Mouse (Mus musculus): Measurements from ENCODE around the gene 4930524J08Rik. TPM values are rescaled to one million over a fixed set of nuclear protein-coding genes. Genes with fewer than 3 reads are reported as not detected.
A peak's percentile ranks its signal among the peaks of the same experiment; 100 is the strongest.

Gene 4930524J08Rik
- polyA plus RNA-seq, 1 experiment from 2014 or later, result 3.4 TPM

- no peak for DNase-seq (ENCODE audit: low spot score)
- no peaks in the 10 kb centered on the region for H3K36me3 ChIP-seq (ENCODE audit: insufficient read depth, low read length)
- H3K9me3 ChIP-seq (ENCODE audit: low read length), result no peaks in the 10 kb centered on the region
- no peaks in the 10 kb centered on the region for H3K27me3 ChIP-seq (replicated peaks; ENCODE audit: insufficient read depth, low read length)
- no peak overlapping the region for H3K9ac ChIP-seq (replicated peaks; ENCODE audit: low read depth)
- 69% methylated on average over 7 of the region's 7 CpGs for WGBS
- no peaks in the 10 kb centered on the region for H3K4me1 ChIP-seq (ENCODE audit: insufficient read depth, low read depth, low read length)
- no peak for TF ChIP-seq EP300 (IDR thresholded peaks at IDR 0.05)
- no peak for TF ChIP-seq CTCF (IDR thresholded peaks at IDR 0.05)
- no peak overlapping the region for H3K27ac ChIP-seq (ENCODE audit: low read length)
- ATAC-seq, result no peak
- no peak overlapping the region for H3K4me3 ChIP-seq (ENCODE audit: low read depth, low read length)
- H3K4me2 ChIP-seq (replicated peaks; ENCODE audit: low read depth, low read length), result no peak overlapping the region
Measured at GRCm38 (mm10) chr5:100000048-100000447, 21.2 kb downstream of the 4930524J08Rik start.

DNA sequence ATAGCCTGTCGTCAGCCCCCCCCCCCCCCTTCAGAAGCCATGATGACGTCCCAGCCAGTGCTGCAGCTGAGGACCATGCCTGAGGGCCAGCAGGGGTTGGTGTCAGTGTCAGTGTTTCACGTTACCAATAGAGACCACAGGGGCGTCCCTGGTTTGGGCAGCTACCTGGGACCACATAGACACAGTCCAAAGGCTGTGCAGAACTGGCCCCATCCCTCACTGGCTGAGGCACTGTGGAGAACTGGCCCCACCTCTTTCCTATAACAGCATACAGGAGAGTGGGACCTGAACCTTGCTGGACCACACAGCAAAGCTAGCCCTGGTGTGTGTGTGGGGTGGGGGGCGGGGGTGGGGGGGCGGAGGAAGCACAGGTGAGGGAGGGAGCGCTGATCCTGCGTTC lies 21.6 kb downstream of the 4930524J08Rik start:
- no peaks in the 10 kb centered on the region for H3K4me1 ChIP-seq (ENCODE audit: insufficient read depth, low read depth, low read length)
- TF ChIP-seq EP300 (IDR thresholded peaks at IDR 0.05), result no peak
- no peak for TF ChIP-seq CTCF (IDR thresholded peaks at IDR 0.05)
- H3K4me2 ChIP-seq (replicated peaks; ENCODE audit: low read depth, low read length), result no peak overlapping the region
- no peak for ATAC-seq
- H3K9ac ChIP-seq (replicated peaks; ENCODE audit: low read depth), result no peak overlapping the region
- DNase-seq (ENCODE audit: low spot score), result no peak
- no peak overlapping the region for H3K4me3 ChIP-seq (ENCODE audit: low read depth, low read length)
- no peak overlapping the region for H3K27ac ChIP-seq (ENCODE audit: low read length)
- WGBS, result 45% methylated on average over 7 of the region's 8 CpGs
- H3K36me3 ChIP-seq (ENCODE audit: insufficient read depth, low read length), result no peaks in the 10 kb centered on the region
- H3K27me3 ChIP-seq (replicated peaks; ENCODE audit: insufficient read depth, low read length), result no peaks in the 10 kb centered on the region
- H3K9me3 ChIP-seq (ENCODE audit: low read length), result no peaks in the 10 kb centered on the region

DNA sequence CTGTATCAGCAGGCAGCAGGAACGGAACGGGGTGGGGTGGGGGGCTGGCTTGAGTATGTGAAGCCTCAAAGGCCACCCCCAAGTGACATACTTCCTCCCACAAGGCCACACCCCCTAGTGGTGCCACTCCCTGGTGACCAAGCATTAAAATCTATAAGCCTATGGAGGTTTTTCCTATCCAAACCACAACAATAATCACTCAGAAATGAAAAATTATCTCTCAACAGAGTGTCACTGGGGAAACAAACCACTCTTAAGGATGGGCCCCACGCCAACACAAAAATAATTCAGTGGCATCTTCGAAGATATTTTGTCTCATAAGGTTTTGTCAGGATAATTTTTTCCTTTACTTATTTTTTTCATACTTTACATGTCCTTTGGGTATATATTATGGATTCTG lies 25.0 kb downstream of the 4930524J08Rik start:
- Histone ChIP-seq H3K27ac (ENCODE audit: low read length) (no peak overlapping the region), H3K4me3 (ENCODE audit: low read depth, low read length) (no peak overlapping the region), H3K4me2 (replicated peaks; ENCODE audit: low read depth, low read length) (no peak overlapping the region), H3K9me3 (ENCODE audit: low read length) (no peaks in the 10 kb centered on the region), H3K9ac (replicated peaks; ENCODE audit: low read depth) (no peak overlapping the region), H3K36me3 (ENCODE audit: insufficient read depth, low read length) (no peaks in the 10 kb centered on the region), H3K4me1 (ENCODE audit: insufficient read depth, low read depth, low read length) (no peaks in the 10 kb centered on the region), H3K27me3 (replicated peaks; ENCODE audit: insufficient read depth, low read length) (no peaks in the 10 kb centered on the region)
- DNase-seq (ENCODE audit: low spot score), result no peak
- no peak for TF ChIP-seq EP300 (IDR thresholded peaks at IDR 0.05)
- no peak for TF ChIP-seq CTCF (IDR thresholded peaks at IDR 0.05)
- no peak for ATAC-seq
- 66% methylated on average over 4 of the region's 4 CpGs for WGBS

GRCm38 (mm10) chr5:100005431-100005830 lies 26.6 kb downstream of the 4930524J08Rik start:
- no peak overlapping the region for H3K27ac ChIP-seq (ENCODE audit: low read length)
- no peak overlapping the region for H3K4me2 ChIP-seq (replicated peaks; ENCODE audit: low read depth, low read length)
- DNase-seq (ENCODE audit: low spot score) (no peak), ATAC-seq (no peak)
- no peak overlapping the region for H3K4me3 ChIP-seq (ENCODE audit: low read depth, low read length)
- no peaks in the 10 kb centered on the region for H3K36me3 ChIP-seq (ENCODE audit: insufficient read depth, low read length)
- 66% methylated on average over 3 of the region's 3 CpGs for WGBS
- no peaks in the 10 kb centered on the region for H3K4me1 ChIP-seq (ENCODE audit: insufficient read depth, low read depth, low read length)
- TF ChIP-seq EP300 (IDR thresholded peaks at IDR 0.05), result no peak
- no peak for TF ChIP-seq CTCF (IDR thresholded peaks at IDR 0.05)
- no peaks in the 10 kb centered on the region for H3K27me3 ChIP-seq (replicated peaks; ENCODE audit: insufficient read depth, low read length)
- H3K9ac ChIP-seq (replicated peaks; ENCODE audit: low read depth), result no peak overlapping the region
- H3K9me3 ChIP-seq (ENCODE audit: low read length), result no peaks in the 10 kb centered on the region

DNA sequence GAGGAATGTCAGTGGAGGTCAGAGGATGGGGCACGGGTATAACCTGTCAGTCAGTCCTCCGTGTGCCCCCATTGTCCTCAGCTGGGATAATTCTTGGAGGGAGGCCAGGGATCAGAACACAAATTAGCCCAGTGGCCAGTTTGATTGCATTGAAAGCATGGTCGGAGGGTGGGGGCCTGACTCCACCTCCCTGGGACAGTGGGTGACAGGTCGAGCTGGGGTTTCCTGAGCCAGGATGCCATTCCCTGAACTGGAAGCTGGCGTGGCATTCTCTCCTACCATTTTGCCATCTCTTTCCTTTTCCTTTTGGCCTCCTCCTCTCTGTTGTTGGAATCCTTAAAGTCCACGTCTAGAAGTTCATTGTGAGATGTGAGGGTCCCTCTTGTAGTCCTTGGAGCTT lies 27.0 kb downstream of the 4930524J08Rik start:
- Histone ChIP-seq H3K4me2 (replicated peaks; ENCODE audit: low read depth, low read length) (no peak overlapping the region), H3K27me3 (replicated peaks; ENCODE audit: insufficient read depth, low read length) (no peaks in the 10 kb centered on the region), H3K4me3 (ENCODE audit: low read depth, low read length) (no peak overlapping the region), H3K9ac (replicated peaks; ENCODE audit: low read depth) (no peak overlapping the region), H3K9me3 (ENCODE audit: low read length) (no peaks in the 10 kb centered on the region), H3K27ac (ENCODE audit: low read length) (no peak overlapping the region), H3K36me3 (ENCODE audit: insufficient read depth, low read length) (no peaks in the 10 kb centered on the region), H3K4me1 (ENCODE audit: insufficient read depth, low read depth, low read length) (no peaks in the 10 kb centered on the region)
- 67% methylated on average over 6 of the region's 6 CpGs for WGBS
- DNase-seq (ENCODE audit: low spot score) (no peak), ATAC-seq (no peak)
- TF ChIP-seq EP300 (IDR thresholded peaks at IDR 0.05) (no peak), CTCF (IDR thresholded peaks at IDR 0.05) (no peak)

- Histone ChIP-seq H3K4me1 (ENCODE audit: insufficient read depth, low read depth, low read length) (no peaks in the 10 kb centered on the region), H3K9ac (replicated peaks; ENCODE audit: low read depth) (no peak overlapping the region), H3K9me3 (ENCODE audit: low read length) (no peaks in the 10 kb centered on the region), H3K27ac (ENCODE audit: low read length) (no peak overlapping the region), H3K4me3 (ENCODE audit: low read depth, low read length) (no peak overlapping the region), H3K4me2 (replicated peaks; ENCODE audit: low read depth, low read length) (no peak overlapping the region), H3K27me3 (replicated peaks; ENCODE audit: insufficient read depth, low read length) (no peaks in the 10 kb centered on the region), H3K36me3 (ENCODE audit: insufficient read depth, low read length) (no peaks in the 10 kb centered on the region)
- ATAC-seq (no peak), DNase-seq (ENCODE audit: low spot score) (no peak)
- TF ChIP-seq EP300 (IDR thresholded peaks at IDR 0.05), result no peak
- no peak for TF ChIP-seq CTCF (IDR thresholded peaks at IDR 0.05)
- WGBS, result 68% methylated on average over 4 of the region's 4 CpGs
Measured at GRCm38 (mm10) chr5:100006324-100007039, 27.6 kb downstream of the 4930524J08Rik start.

DNA sequence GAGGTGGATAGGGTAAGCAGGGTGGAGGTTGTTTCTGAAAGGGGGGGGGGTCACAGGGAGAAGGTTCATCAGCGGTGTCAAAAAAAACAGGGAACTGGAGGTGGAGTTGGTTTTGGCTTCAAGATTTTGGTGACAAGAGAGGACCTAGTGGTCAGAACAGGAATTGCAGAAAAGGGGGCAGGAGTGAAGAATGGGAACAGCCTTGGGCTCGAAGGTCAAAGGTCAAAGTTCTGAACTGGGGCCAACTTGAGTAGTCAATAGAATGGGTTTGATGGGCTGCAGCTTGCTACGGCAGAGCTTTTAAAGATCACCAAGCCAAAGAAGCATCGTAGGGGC lies 28.1 kb downstream of the 4930524J08Rik start:
- no peak overlapping the region for H3K27ac ChIP-seq (ENCODE audit: low read length)
- TF ChIP-seq CTCF (IDR thresholded peaks at IDR 0.05) (peak; percentile 44), EP300 (IDR thresholded peaks at IDR 0.05) (no peak)
- H3K4me1 ChIP-seq (ENCODE audit: insufficient read depth, low read depth, low read length), result no peaks in the 10 kb centered on the region
- H3K36me3 ChIP-seq (ENCODE audit: insufficient read depth, low read length), result no peaks in the 10 kb centered on the region
- no peak for DNase-seq (ENCODE audit: low spot score)
- no peak overlapping the region for H3K4me2 ChIP-seq (replicated peaks; ENCODE audit: low read depth, low read length)
- no peak overlapping the region for H3K4me3 ChIP-seq (ENCODE audit: low read depth, low read length)
- H3K9me3 ChIP-seq (ENCODE audit: low read length), result no peaks in the 10 kb centered on the region
- WGBS, result 85% methylated on average over 4 of the region's 4 CpGs
- no peak overlapping the region for H3K9ac ChIP-seq (replicated peaks; ENCODE audit: low read depth)
- ATAC-seq, result no peak
- no peaks in the 10 kb centered on the region for H3K27me3 ChIP-seq (replicated peaks; ENCODE audit: insufficient read depth, low read length)
